Mouse (Mus musculus) MEL (cell line): ENCODE measurements around the gene Ccr1l1. TPM values are rescaled to one million over a fixed set of nuclear protein-coding genes. Genes with fewer than 3 reads are reported as not detected.

Source experiments
- DNase-seq: peaks from one replicate; pipeline ENCODE4 v3.0.0; 2011; ENCODE audit warnings: low read depth, low spot score
- H3K27ac ChIP-seq: 2 replicates; pipeline ENCODE4 v1.5.1; 2012; ENCODE audit warnings: low read depth, mild to moderate bottlenecking, control low read depth, low read length, moderate library complexity; ENCODE audit not compliant: control insufficient read depth
- H3K27me3 ChIP-seq, 2 experiments: fragments of 150-350 bp in 1 of 2; sonication (generic) in 1 of 2; 2 replicates each; pipeline ENCODE4 v1.6.1; 2012; ENCODE audit warnings: low read length in 2 of 2, mild to moderate bottlenecking in 2 of 2, improper control_type of control experiment in 1 of 2, moderate library complexity in 1 of 2; ENCODE audit not compliant: insufficient read depth in 2 of 2, control insufficient read depth in 1 of 2
- H3K36me3 ChIP-seq, 2 experiments: 2 replicates each; pipeline ENCODE4 v1.6.1; 2012 to 2014; ENCODE audit warnings: low read length in 2 of 2, improper control_type of control experiment in 1 of 2, inconsistent platforms in 1 of 2, mild to moderate bottlenecking in 1 of 2; ENCODE audit not compliant: insufficient read depth in 2 of 2, control insufficient read depth in 1 of 2
- H3K4me1 ChIP-seq, 2 experiments: fragments of 150-350 bp in 1 of 2; sonication (generic) in 1 of 2; 2 replicates each; pipeline ENCODE4 v1.6.1; 2012; ENCODE audit warnings: low read length in 2 of 2, improper control_type of control experiment in 1 of 2, mild to moderate bottlenecking in 1 of 2; ENCODE audit not compliant: insufficient read depth in 2 of 2, control insufficient read depth in 1 of 2
- H3K4me3 ChIP-seq, 2 experiments: fragments of 150-350 bp in 1 of 2; sonication (generic) in 1 of 2; 2 replicates each; pipeline ENCODE4 v1.5.1; 2012; ENCODE audit warnings: low read depth in 2 of 2, low read length in 2 of 2, mild to moderate bottlenecking in 2 of 2, moderate library complexity in 2 of 2, control low read depth in 1 of 2, improper control_type of control experiment in 1 of 2; ENCODE audit not compliant: control insufficient read depth in 1 of 2, insufficient read depth in 1 of 2
- H3K79me2 ChIP-seq: 2 replicates; pipeline ENCODE4 v1.6.1; 2012; ENCODE audit warnings: mild to moderate bottlenecking, low read length, moderate library complexity; ENCODE audit not compliant: control insufficient read depth, poor library complexity, insufficient read depth
- H3K9ac ChIP-seq: 2 replicates; pipeline ENCODE4 v1.6.1; 2012; ENCODE audit warnings: low read depth, mild to moderate bottlenecking, control low read depth, low read length, moderate library complexity; ENCODE audit not compliant: control insufficient read depth, poor library complexity, severe bottlenecking
- H3K9me3 ChIP-seq: fragments of 150-350 bp; sonication (generic); replicated peaks from 2 replicates; pipeline ENCODE4 v1.6.1; 2012; ENCODE audit warnings: mild to moderate bottlenecking, low read length, improper control_type of control experiment, moderate library complexity; ENCODE audit not compliant: insufficient read depth
- BHLHE40 ChIP-seq: IDR thresholded peaks from 2 replicates; pipeline ENCODE4 v1.6.1; 2012; ENCODE audit warnings: low read depth, mild to moderate bottlenecking, inconsistent platforms, low read length, improper control_type of control experiment, borderline replicate concordance
- CHD1 ChIP-seq: IDR thresholded peaks from 2 replicates; pipeline ENCODE4 v1.6.1; 2012; ENCODE audit warnings: low read depth, mild to moderate bottlenecking, inconsistent platforms, low read length, improper control_type of control experiment
- CTCF ChIP-seq, 3 experiments: IDR thresholded peaks in 2 of 3; conservative IDR thresholded peaks in 1 of 3; 2 replicates each; pipeline ENCODE4 v1.5.1; 2011 to 2012; ENCODE audit warnings: low read length in 3 of 3, low read depth in 2 of 3, mild to moderate bottlenecking in 2 of 3, improper control_type of control experiment in 1 of 3, inconsistent platforms in 1 of 3, mixed read lengths in 1 of 3, moderate library complexity in 1 of 3; ENCODE audit not compliant: control insufficient read depth in 1 of 3, insufficient read depth in 1 of 3, poor library complexity in 1 of 3, severe bottlenecking in 1 of 3
- E2F4 ChIP-seq: IDR thresholded peaks from 2 replicates; pipeline ENCODE4 v1.6.1; 2011; ENCODE audit warnings: low read depth, low read length, improper control_type of control experiment, borderline replicate concordance
- ELF1 ChIP-seq: IDR thresholded peaks from 2 replicates; pipeline ENCODE4 v1.6.1; 2014; ENCODE audit warnings: low read depth, mild to moderate bottlenecking, inconsistent platforms, low read length, improper control_type of control experiment, moderate library complexity
- GABPA ChIP-seq: IDR thresholded peaks from 2 replicates; pipeline ENCODE4 v1.6.1; 2012; ENCODE audit warnings: low read depth, mild to moderate bottlenecking, inconsistent platforms, low read length, improper control_type of control experiment, moderate library complexity
- GATA1 ChIP-seq: IDR thresholded peaks from 2 replicates; pipeline ENCODE4 v1.6.1; 2011; ENCODE audit warnings: low read depth, low read length, improper control_type of control experiment
- HCFC1 ChIP-seq: IDR thresholded peaks from 2 replicates; pipeline ENCODE4 v1.6.1; 2012; ENCODE audit warnings: low read depth, mild to moderate bottlenecking, inconsistent platforms, low read length, improper control_type of control experiment, moderate library complexity
- JUND ChIP-seq: IDR thresholded peaks from 2 replicates; pipeline ENCODE4 v1.6.1; 2011; ENCODE audit warnings: low read depth, mild to moderate bottlenecking, improper control_type of control experiment, low read length
- MAFK ChIP-seq: IDR thresholded peaks from 2 replicates; pipeline ENCODE4 v1.6.1; 2011; ENCODE audit warnings: low read depth, mild to moderate bottlenecking, low read length, improper control_type of control experiment, borderline replicate concordance
- MAZ ChIP-seq: IDR thresholded peaks from 2 replicates; pipeline ENCODE4 v1.6.1; 2012; ENCODE audit warnings: low read depth, mild to moderate bottlenecking, inconsistent platforms, low read length, improper control_type of control experiment
- MYB ChIP-seq: IDR thresholded peaks from 2 replicates; pipeline ENCODE4 v1.6.1; 2011; ENCODE audit warnings: mild to moderate bottlenecking, low read depth, low read length, improper control_type of control experiment
- NELFE ChIP-seq: IDR thresholded peaks from 2 replicates; pipeline ENCODE4 v1.6.1; 2011; ENCODE audit warnings: low read depth, low read length, improper control_type of control experiment
- POLR2AphosphoS2 ChIP-seq: IDR thresholded peaks from 2 replicates; pipeline ENCODE4 v1.6.1; 2011; ENCODE audit warnings: low read length, improper control_type of control experiment
- POLR2AphosphoS5 ChIP-seq: IDR thresholded peaks from 2 replicates; pipeline ENCODE4 v1.6.1; 2012; ENCODE audit warnings: low read depth, borderline replicate concordance, mild to moderate bottlenecking, inconsistent platforms, low read length, moderate library complexity, mixed read lengths
- RCOR1 ChIP-seq: IDR thresholded peaks from 2 replicates; pipeline ENCODE4 v1.6.1; 2012; ENCODE audit warnings: low read depth, mild to moderate bottlenecking, inconsistent platforms, low read length, improper control_type of control experiment
- TCF12 ChIP-seq: IDR thresholded peaks from 2 replicates; pipeline ENCODE4 v1.6.1; 2014; ENCODE audit warnings: low read depth, mild to moderate bottlenecking, inconsistent platforms, low read length, improper control_type of control experiment, moderate library complexity
- UBTF ChIP-seq: IDR thresholded peaks from 2 replicates; pipeline ENCODE4 v1.6.1; 2012; ENCODE audit warnings: low read depth, mild to moderate bottlenecking, inconsistent platforms, low read length, improper control_type of control experiment, moderate library complexity, borderline replicate concordance; ENCODE audit not compliant: insufficient read depth
- USF1 ChIP-seq: IDR thresholded peaks from 2 replicates; pipeline ENCODE4 v1.6.1; 2014; ENCODE audit warnings: low read depth, mild to moderate bottlenecking, inconsistent platforms, low read length, improper control_type of control experiment, moderate library complexity
- ZKSCAN1 ChIP-seq: IDR thresholded peaks from 2 replicates; pipeline ENCODE4 v1.6.1; 2012; ENCODE audit warnings: low read depth, mild to moderate bottlenecking, inconsistent platforms, low read length, improper control_type of control experiment, moderate library complexity
- ZNF384 ChIP-seq: IDR thresholded peaks from 2 replicates; pipeline ENCODE4 v1.6.1; 2012; ENCODE audit warnings: low read depth, mild to moderate bottlenecking, inconsistent platforms, low read length, improper control_type of control experiment
- polyA plus RNA-seq, 2 experiments: library from polyadenylated mRNA; stranded (reverse) in 1 of 2; unstranded in 1 of 2; fragments of >175 nt in 1 of 2; fragments of >200 nt in 1 of 2; gene quantifications; 2 replicates each; pipeline versions ENCODE4 v1.2.1 to v1.2.4; 2012; ENCODE audit warnings: low replicate concordance in 2 of 2, low read depth in 1 of 2; ENCODE audit not compliant: insufficient read length in 2 of 2, insufficient read depth in 1 of 2, missing spikeins in 1 of 2
- total RNA-seq: library from RNA; depleted of rRNA; stranded (reverse); fragments of 300-350 nt; gene quantifications from 2 replicates; pipeline ENCODE4 v1.2.3, GENCODE M21; 2012

The Ccr1l1 gene
- total and polyA plus RNA-seq, 3 experiments = not detected

- no peaks in the 10 kb centered on the region; a peak in 2 of 4 replicates for H3K27me3 ChIP-seq
- DNase-seq = no peak
- no peaks in the 10 kb centered on the region for H3K9me3 ChIP-seq
- no peak for TF ChIP-seq GATA1
- TF ChIP-seq CTCF (IDR thresholded peaks at IDR 0.05 in 2 of 3, conservative IDR thresholded peaks at IDR 0.05 in 1 of 3; ENCODE audit: control insufficient read depth in 1 of 3, insufficient read depth in 1 of 3, low read depth in 2 of 3, low read length in 3 of 3, poor library complexity in 1 of 3, severe bottlenecking in 1 of 3) = no peak
- TF ChIP-seq BHLHE40 = no peak
- TF ChIP-seq TCF12 = no peak
- no peak for TF ChIP-seq ELF1
- TF ChIP-seq HCFC1 = no peak
- no peak overlapping the region for H3K4me3 ChIP-seq
- H3K27ac ChIP-seq = no peak overlapping the region
- H3K4me1 ChIP-seq = peaks cover 10 to 17% of the 10 kb centered on the region in 2 experiments
- peaks cover 0 to 24% of the 10 kb centered on the region in 2 experiments; a peak in 2 of 4 replicates for H3K36me3 ChIP-seq
- no peaks in the 10 kb centered on the region for H3K79me2 ChIP-seq
- H3K9ac ChIP-seq = no peak overlapping the region
Observed at GRCm38 (mm10) chr9:124014985-124015652, 36.9 kb upstream of the Ccr1l1 start.

GRCm38 (mm10) chr9:124013270-124013669 is 35.1 kb upstream of the Ccr1l1 start:
- no peak overlapping the region for H3K27ac ChIP-seq
- peaks cover 0 to 12% of the 10 kb centered on the region in 2 experiments; a peak in 2 of 4 replicates for H3K36me3 ChIP-seq
- H3K79me2 ChIP-seq = no peaks in the 10 kb centered on the region
- H3K27me3 ChIP-seq = no peaks in the 10 kb centered on the region; a peak in 2 of 4 replicates
- no peak overlapping the region for H3K9ac ChIP-seq
- H3K4me1 ChIP-seq = peaks cover 6 to 10% of the 10 kb centered on the region in 2 experiments
- H3K9me3 ChIP-seq = no peaks in the 10 kb centered on the region
- no peak for DNase-seq
- no peak for TF ChIP-seq E2F4
- TF ChIP-seq NELFE = no peak
- no peak for TF ChIP-seq ZKSCAN1
- no peak for TF ChIP-seq MYB
- no peak for TF ChIP-seq POLR2AphosphoS2
- TF ChIP-seq UBTF = no peak
- no peak for TF ChIP-seq CHD1
- TF ChIP-seq MAFK = no peak
- TF ChIP-seq MAZ = no peak
- no peak for TF ChIP-seq BHLHE40
- TF ChIP-seq RCOR1 = no peak
- TF ChIP-seq JUND = no peak
- TF ChIP-seq ELF1 = no peak
- TF ChIP-seq USF1 = no peak
- TF ChIP-seq GABPA = no peak
- TF ChIP-seq POLR2AphosphoS5 = no peak
- TF ChIP-seq ZNF384 = no peak
- no peak for TF ChIP-seq HCFC1
- no peak overlapping the region for H3K4me3 ChIP-seq
